Mouse (Mus musculus): ENCODE results near the gene Mid1. TPM values are rescaled to one million over a fixed set of nuclear protein-coding genes. Genes with fewer than 3 reads are reported as not detected.
"Not testable (repeated sequence)": the region's sequence is repeated elsewhere in the genome, so short reads cannot be mapped to it uniquely, and the experiment has no call there.

Gene Mid1
- polyA plus RNA-seq, 1 experiment from 2014 or later = 13.7 TPM

DNA sequence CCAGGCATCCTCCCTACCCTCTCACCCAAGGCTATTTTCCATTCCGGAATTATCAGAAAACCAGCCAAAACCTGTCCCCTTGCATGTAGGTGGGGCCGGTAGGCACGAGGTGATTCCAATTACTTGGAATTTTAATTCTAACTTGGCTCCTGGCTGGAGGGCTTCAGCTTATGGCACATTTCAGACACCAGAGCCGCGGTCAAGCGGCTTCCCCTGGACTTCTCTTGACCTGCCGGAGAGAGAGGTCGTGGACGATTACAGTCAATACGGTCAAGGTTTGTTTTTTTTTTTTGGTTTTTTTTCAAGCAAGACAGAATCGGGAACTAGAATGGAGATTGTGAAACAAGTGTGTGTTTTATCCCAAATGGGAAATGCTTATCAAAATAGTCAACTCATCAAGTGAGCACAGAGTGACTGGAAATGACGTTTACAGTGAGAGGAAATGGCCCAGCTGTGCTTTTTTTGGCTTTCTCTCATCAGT is 295.9 kb downstream of the Mid1 start:
- ATAC-seq (replicated peaks; ENCODE audit: insufficient number of reproducible peaks, low FRiP score, low TSS enrichment, low read depth) = no peak
- DNase-seq (ENCODE audit: low spot score) = no peak
- H3K9ac ChIP-seq (replicated peaks; ENCODE audit: low read length) = no peak overlapping the region
- 78% methylated on average over 12 of the region's 12 CpGs for WGBS
- peaks cover 10% of the 10 kb centered on the region for H3K9me3 ChIP-seq (replicated peaks; ENCODE audit: control insufficient read depth, low read length)
- H3K4me1 ChIP-seq (ENCODE audit: control insufficient read depth, insufficient read depth, low read length) = no peaks in the 10 kb centered on the region
- no peak overlapping the region for H3K27ac ChIP-seq (replicated peaks; ENCODE audit: low read depth, low read length)
- H3K27me3 ChIP-seq (ENCODE audit: control insufficient read depth, insufficient read depth, low read length) = no peaks in the 10 kb centered on the region
- H3K4me2 ChIP-seq (ENCODE audit: low read depth, low read length) = no peak overlapping the region
- no peak overlapping the region for H3K4me3 ChIP-seq (ENCODE audit: low read depth, low read length)
- H3K36me3 ChIP-seq (replicated peaks; ENCODE audit: control insufficient read depth, insufficient read depth, low read depth, low read length) = peaks cover 14% of the 10 kb centered on the region

DNA sequence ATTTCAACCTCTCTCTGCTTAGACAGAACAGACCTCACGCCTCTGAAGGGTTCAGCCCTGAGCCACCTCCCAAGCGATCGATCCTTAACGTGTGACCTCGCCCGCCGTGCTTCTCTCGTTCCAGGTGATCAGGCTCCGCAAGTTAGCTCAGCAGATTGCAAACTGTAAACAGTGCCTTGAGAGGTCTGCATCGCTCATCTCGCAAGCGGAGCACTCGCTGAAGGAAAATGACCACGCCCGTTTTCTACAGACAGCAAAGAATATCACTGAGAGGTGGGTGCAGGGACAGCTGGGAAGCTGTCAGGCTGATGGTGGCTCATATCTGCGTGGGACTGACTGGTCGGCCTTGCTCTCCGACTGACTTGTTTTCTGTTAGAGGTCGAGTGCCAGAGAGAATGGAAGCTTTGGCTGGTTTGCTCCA is 296.8 kb downstream of the Mid1 start:
- not testable (repeated sequence) for H3K4me2 ChIP-seq (ENCODE audit: low read depth, low read length); H3K4me1 ChIP-seq (ENCODE audit: control insufficient read depth, insufficient read depth, low read length); H3K27me3 ChIP-seq (ENCODE audit: control insufficient read depth, insufficient read depth, low read length); H3K9ac ChIP-seq (replicated peaks; ENCODE audit: low read length); H3K27ac ChIP-seq (replicated peaks; ENCODE audit: low read depth, low read length); H3K4me3 ChIP-seq (ENCODE audit: low read depth, low read length); ATAC-seq (replicated peaks; ENCODE audit: insufficient number of reproducible peaks, low FRiP score, low TSS enrichment, low read depth)
- WGBS = 91% methylated on average over 19 of the region's 19 CpGs
- DNase-seq (ENCODE audit: low spot score) = peak; percentile 4
- Histone ChIP-seq H3K36me3 (replicated peaks; ENCODE audit: control insufficient read depth, insufficient read depth, low read depth, low read length) (peaks cover 19% of the 10 kb centered on the region), H3K9me3 (replicated peaks; ENCODE audit: control insufficient read depth, low read length) (peaks cover 11% of the 10 kb centered on the region)

DNA sequence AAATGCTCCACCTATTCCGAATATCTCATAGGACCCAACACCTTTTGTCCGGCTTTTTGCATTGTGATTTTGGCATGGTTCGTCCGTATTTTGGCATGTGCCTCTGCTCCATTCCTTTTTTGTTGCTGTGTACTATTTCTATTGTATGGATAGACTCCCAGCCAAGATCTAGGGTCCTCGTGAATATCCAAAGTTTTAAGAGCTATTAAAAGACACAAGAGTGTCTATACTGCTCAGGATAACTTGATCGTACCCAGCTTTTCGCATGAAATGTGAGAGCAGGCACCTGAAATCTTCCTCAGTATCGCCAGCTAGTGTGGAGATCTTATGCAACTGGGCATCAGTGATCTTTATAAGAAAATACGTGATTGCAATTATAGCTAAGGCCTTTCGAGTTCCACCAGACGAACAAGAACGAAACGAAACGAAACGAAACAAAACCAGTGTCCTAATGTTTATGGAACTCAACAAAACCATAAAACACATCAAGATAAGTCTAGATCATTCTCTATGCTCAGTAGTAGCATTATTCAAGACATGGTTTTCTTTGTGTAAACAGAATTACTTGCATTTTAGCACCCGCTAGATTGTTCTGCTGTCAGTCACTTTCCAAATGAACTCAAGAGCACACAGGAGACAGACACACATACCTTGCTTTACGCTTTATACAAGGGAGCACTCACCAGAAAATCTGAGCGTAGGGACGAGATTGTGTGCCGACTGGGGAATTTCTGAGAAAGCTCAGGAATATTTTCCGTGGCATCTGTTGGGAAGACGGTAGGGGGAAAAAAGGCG is 297.8 kb downstream of the Mid1 start:
- not testable (repeated sequence) for H3K4me1 ChIP-seq (ENCODE audit: control insufficient read depth, insufficient read depth, low read length); H3K4me2 ChIP-seq (ENCODE audit: low read depth, low read length); ATAC-seq (replicated peaks; ENCODE audit: insufficient number of reproducible peaks, low FRiP score, low TSS enrichment, low read depth); H3K4me3 ChIP-seq (ENCODE audit: low read depth, low read length); DNase-seq (ENCODE audit: low spot score); H3K27me3 ChIP-seq (ENCODE audit: control insufficient read depth, insufficient read depth, low read length); H3K9ac ChIP-seq (replicated peaks; ENCODE audit: low read length); H3K27ac ChIP-seq (replicated peaks; ENCODE audit: low read depth, low read length)
- 91% methylated on average over 23 of the region's 23 CpGs for WGBS
- H3K9me3 ChIP-seq (replicated peaks; ENCODE audit: control insufficient read depth, low read length) = peaks cover 15% of the 10 kb centered on the region
- H3K36me3 ChIP-seq (replicated peaks; ENCODE audit: control insufficient read depth, insufficient read depth, low read depth, low read length) = peaks cover 24% of the 10 kb centered on the region

DNA sequence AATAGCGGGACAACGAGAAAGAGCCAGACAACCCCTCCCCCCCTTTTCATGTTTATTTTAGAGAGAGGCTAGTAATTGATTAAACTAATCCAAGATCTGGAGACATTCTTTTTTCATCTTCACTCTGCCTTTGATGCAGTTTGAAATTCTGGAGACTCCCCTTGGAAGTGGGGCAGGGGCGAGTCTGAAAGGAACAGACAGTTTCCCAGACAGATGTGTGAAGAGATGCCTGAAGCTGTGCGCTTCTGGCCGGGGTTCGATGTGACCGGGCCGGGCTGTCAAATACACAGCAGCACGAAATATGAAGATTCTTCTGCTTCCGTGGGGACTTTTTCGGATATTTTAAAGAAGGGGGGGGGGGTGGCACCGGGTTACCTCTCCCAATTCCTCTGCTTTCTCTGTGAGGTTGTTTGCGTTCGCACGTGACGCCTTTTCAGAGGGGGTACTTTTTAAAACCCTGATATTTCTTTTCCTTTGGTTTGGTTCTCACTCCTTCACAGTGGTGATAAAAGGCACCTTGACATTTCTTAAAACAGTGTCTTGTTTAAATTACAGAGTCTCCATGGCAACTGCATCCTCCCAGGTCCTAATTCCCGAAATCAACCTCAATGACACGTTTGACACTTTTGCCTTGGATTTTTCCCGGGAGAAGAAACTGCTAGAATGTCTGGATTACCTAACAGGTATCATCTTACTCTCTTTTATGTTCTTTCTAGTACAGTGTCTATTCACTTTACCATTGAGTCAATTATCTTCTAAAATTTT is 298.6 kb downstream of the Mid1 start:
- WGBS = 88% methylated on average over 19 of the region's 19 CpGs
- not testable (repeated sequence) for ATAC-seq (replicated peaks; ENCODE audit: insufficient number of reproducible peaks, low FRiP score, low TSS enrichment, low read depth); H3K27ac ChIP-seq (replicated peaks; ENCODE audit: low read depth, low read length); H3K4me3 ChIP-seq (ENCODE audit: low read depth, low read length); H3K27me3 ChIP-seq (ENCODE audit: control insufficient read depth, insufficient read depth, low read length); H3K4me2 ChIP-seq (ENCODE audit: low read depth, low read length); H3K4me1 ChIP-seq (ENCODE audit: control insufficient read depth, insufficient read depth, low read length); H3K9ac ChIP-seq (replicated peaks; ENCODE audit: low read length)
- peak; percentile 21 for DNase-seq (ENCODE audit: low spot score)
- Histone ChIP-seq H3K9me3 (replicated peaks; ENCODE audit: control insufficient read depth, low read length) (peaks cover 16% of the 10 kb centered on the region), H3K36me3 (replicated peaks; ENCODE audit: control insufficient read depth, insufficient read depth, low read depth, low read length) (peaks cover 27% of the 10 kb centered on the region)

DNA sequence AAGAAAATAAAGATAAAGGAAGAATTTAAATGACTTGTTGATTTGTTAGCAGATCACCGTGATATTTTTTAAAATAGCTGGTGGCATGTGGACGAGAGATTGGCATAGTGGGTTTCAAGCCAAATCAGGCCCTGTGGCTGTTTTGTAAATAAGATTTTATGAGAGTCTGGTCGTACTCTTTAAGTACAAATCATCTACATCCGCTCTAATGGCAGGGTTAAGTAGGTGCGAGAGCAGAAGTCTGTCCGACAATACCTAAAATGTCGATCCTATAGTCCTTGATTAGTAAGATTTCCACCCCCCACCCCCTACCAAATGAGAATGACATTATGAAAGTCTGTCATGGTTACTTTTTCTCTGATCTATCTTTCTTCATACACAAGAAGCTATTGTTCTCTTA is 299.3 kb downstream of the Mid1 start:
- ATAC-seq (replicated peaks; ENCODE audit: insufficient number of reproducible peaks, low FRiP score, low TSS enrichment, low read depth); H3K27me3 ChIP-seq (ENCODE audit: control insufficient read depth, insufficient read depth, low read length); H3K4me2 ChIP-seq (ENCODE audit: low read depth, low read length); H3K27ac ChIP-seq (replicated peaks; ENCODE audit: low read depth, low read length); H3K9ac ChIP-seq (replicated peaks; ENCODE audit: low read length); H3K4me3 ChIP-seq (ENCODE audit: low read depth, low read length); DNase-seq (ENCODE audit: low spot score); H3K4me1 ChIP-seq (ENCODE audit: control insufficient read depth, insufficient read depth, low read length): not testable (repeated sequence)
- H3K36me3 ChIP-seq (replicated peaks; ENCODE audit: control insufficient read depth, insufficient read depth, low read depth, low read length) = peaks cover 32% of the 10 kb centered on the region
- H3K9me3 ChIP-seq (replicated peaks; ENCODE audit: control insufficient read depth, low read length) = peaks cover 21% of the 10 kb centered on the region
- 89% methylated on average over 7 of the region's 7 CpGs for WGBS

DNA sequence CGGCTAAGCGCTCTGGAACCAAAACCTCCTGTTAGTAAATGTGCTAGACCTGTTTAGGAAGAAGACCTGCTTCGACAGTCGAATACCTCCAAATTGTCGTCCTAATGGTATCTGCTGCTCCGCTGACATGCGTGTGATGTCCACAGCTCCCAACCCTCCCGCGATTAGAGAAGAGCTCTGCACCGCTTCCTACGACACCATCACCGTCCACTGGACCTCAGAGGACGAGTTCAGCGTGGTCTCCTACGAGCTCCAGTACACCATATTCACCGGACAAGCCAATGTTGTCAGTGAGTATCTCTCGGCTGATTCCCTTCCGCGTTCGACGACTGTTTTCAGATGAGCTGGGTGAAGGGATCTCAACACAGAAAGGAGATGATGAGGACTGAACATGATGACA is 299.9 kb downstream of the Mid1 start:
- ATAC-seq (replicated peaks; ENCODE audit: insufficient number of reproducible peaks, low FRiP score, low TSS enrichment, low read depth); H3K4me1 ChIP-seq (ENCODE audit: control insufficient read depth, insufficient read depth, low read length); H3K27me3 ChIP-seq (ENCODE audit: control insufficient read depth, insufficient read depth, low read length); H3K4me3 ChIP-seq (ENCODE audit: low read depth, low read length); H3K9ac ChIP-seq (replicated peaks; ENCODE audit: low read length); H3K4me2 ChIP-seq (ENCODE audit: low read depth, low read length); H3K27ac ChIP-seq (replicated peaks; ENCODE audit: low read depth, low read length): not testable (repeated sequence)
- 91% methylated on average over 21 of the region's 21 CpGs for WGBS
- peak; percentile 6 for DNase-seq (ENCODE audit: low spot score)
- Histone ChIP-seq H3K36me3 (replicated peaks; ENCODE audit: control insufficient read depth, insufficient read depth, low read depth, low read length) (peaks cover 35% of the 10 kb centered on the region), H3K9me3 (replicated peaks; ENCODE audit: control insufficient read depth, low read length) (peaks cover 24% of the 10 kb centered on the region)

DNA sequence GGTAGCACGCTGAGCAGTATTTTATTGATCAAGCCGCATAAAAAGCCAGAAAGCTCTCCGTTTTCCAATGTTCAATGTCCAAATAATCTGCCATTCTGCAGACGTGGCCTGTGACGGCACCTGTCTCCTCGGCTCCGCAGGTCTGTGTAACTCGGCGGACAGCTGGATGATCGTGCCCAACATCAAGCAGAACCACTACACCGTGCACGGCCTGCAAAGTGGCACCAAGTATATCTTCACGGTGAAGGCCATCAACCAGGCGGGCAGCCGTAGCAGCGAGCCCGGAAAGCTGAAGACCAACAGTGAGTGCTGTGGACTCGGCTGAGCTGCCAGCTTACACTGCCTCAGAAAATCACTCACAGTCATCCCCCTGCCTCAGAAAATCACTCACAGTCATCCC is 300.8 kb downstream of the Mid1 start:
- not testable (repeated sequence) for H3K27me3 ChIP-seq (ENCODE audit: control insufficient read depth, insufficient read depth, low read length); H3K27ac ChIP-seq (replicated peaks; ENCODE audit: low read depth, low read length); H3K4me1 ChIP-seq (ENCODE audit: control insufficient read depth, insufficient read depth, low read length); H3K4me2 ChIP-seq (ENCODE audit: low read depth, low read length); DNase-seq (ENCODE audit: low spot score); H3K9ac ChIP-seq (replicated peaks; ENCODE audit: low read length); H3K4me3 ChIP-seq (ENCODE audit: low read depth, low read length)
- peaks cover 42% of the 10 kb centered on the region for H3K36me3 ChIP-seq (replicated peaks; ENCODE audit: control insufficient read depth, insufficient read depth, low read depth, low read length)
- peak; percentile 21 for ATAC-seq (replicated peaks; ENCODE audit: insufficient number of reproducible peaks, low FRiP score, low TSS enrichment, low read depth)
- H3K9me3 ChIP-seq (replicated peaks; ENCODE audit: control insufficient read depth, low read length) = peaks cover 32% of the 10 kb centered on the region
- 83% methylated on average over 18 of the region's 18 CpGs for WGBS

All from embryonic facial prominence, embryonic 11.5 days (tissue).